Mouse (Mus musculus) intestine, postnatal 0 days (tissue): ENCODE data around the gene Smarcc1. TPM values are rescaled to one million over a fixed set of nuclear protein-coding genes. Genes with fewer than 3 reads are reported as not detected.

ENCODE experiments used
- ATAC-seq: fragments of 200-750 bp; cut with Nextera tagmentation; 2 replicates; pipeline ENCODE4 v1.8.0; 2017; ENCODE audit warnings: mild to moderate bottlenecking, moderate TSS enrichment, moderate library complexity
- H3K27ac ChIP-seq: fragments of 300-500 bp; sonication (generic); 2 replicates; pipeline ENCODE4 v1.5.1; 2014; ENCODE audit warnings: mild to moderate bottlenecking, low read depth, low read length, moderate library complexity
- H3K27me3 ChIP-seq: fragments of 300-500 bp; sonication (generic); replicated peaks from 2 replicates; pipeline ENCODE4 v1.6.1; 2014; ENCODE audit warnings: low read length, mixed read lengths; ENCODE audit not compliant: control insufficient read depth, insufficient read depth
- H3K36me3 ChIP-seq: fragments of 300-500 bp; sonication (generic); 2 replicates; pipeline ENCODE4 v1.6.1; 2014; ENCODE audit warnings: mild to moderate bottlenecking, moderate library complexity; ENCODE audit not compliant: control insufficient read depth, insufficient read depth
- H3K4me1 ChIP-seq: fragments of 300-500 bp; sonication (generic); replicated peaks from 2 replicates; pipeline ENCODE4 v1.6.1; 2014; ENCODE audit warnings: antibody characterized with exemption, low read length, mixed read lengths; ENCODE audit not compliant: control insufficient read depth, insufficient read depth
- H3K4me2 ChIP-seq: fragments of 300-500 bp; sonication (generic); replicated peaks from 2 replicates; pipeline ENCODE4 v1.6.1; 2014; ENCODE audit warnings: low read depth, mild to moderate bottlenecking, moderate library complexity
- H3K4me3 ChIP-seq: fragments of 300-500 bp; sonication (generic); 2 replicates; pipeline ENCODE4 v1.5.1; 2014; ENCODE audit warnings: low read depth, low read length
- H3K9ac ChIP-seq: fragments of 300-500 bp; sonication (generic); 2 replicates; pipeline ENCODE4 v1.6.1; 2014; ENCODE audit warnings: mild to moderate bottlenecking, low read depth, low read length
- H3K9me3 ChIP-seq: fragments of 300-500 bp; sonication (generic); 2 replicates; pipeline ENCODE4 v1.6.1; 2016; ENCODE audit warnings: mixed run types; ENCODE audit not compliant: control insufficient read depth
- CTCF ChIP-seq: sonication (generic); IDR thresholded peaks from 2 replicates; pipeline ENCODE4 v1.5.1; 2016; ENCODE audit warnings: low read depth, mild to moderate bottlenecking, control low read depth, antibody characterized with exemption, moderate library complexity
- WGBS: fragments of 180-500 bp; shearing (Covaris S2); extraction: QIAGEN DNeasy Blood & Tissue Kit; methylation state at CpG from one replicate; pipeline ENCODE4 v1.1.7; 2014; 5-methylcytosine and 5-hydroxymethylcytosine counted together
- polyA plus RNA-seq: library from polyadenylated mRNA; unstranded; fragments of >200 nt; fragmentation: Nextera tagmentation; extraction: Ambion mirVana; gene quantifications from 2 replicates; pipeline ENCODE4 v1.2.1, GENCODE M21; 2015

The Smarcc1 gene
- polyA plus RNA-seq, 1 experiment from 2014 or later, result 21.6 TPM

GRCm38 (mm10) chr9:110100627-110101600 lies 16.6 kb upstream of the Smarcc1 start:
- peak; percentile 92 for ATAC-seq
- no peaks in the 10 kb centered on the region for H3K9me3 ChIP-seq
- no peaks in the 10 kb centered on the region for H3K27me3 ChIP-seq
- peak overlapping the region; percentile 87 for H3K9ac ChIP-seq
- peaks cover 33% of the 10 kb centered on the region for H3K36me3 ChIP-seq
- 2% methylated on average over 41 of the region's 41 CpGs for WGBS
- H3K27ac ChIP-seq, result no peak overlapping the region; the same call in 1 of the 2 replicates
- H3K4me2 ChIP-seq, result peak overlapping the region; percentile 72
- peak overlapping the region; percentile 91 for H3K4me3 ChIP-seq
- peaks cover 4% of the 10 kb centered on the region for H3K4me1 ChIP-seq
- peak; percentile 98 for TF ChIP-seq CTCF

- H3K9ac ChIP-seq, result peak overlapping the region; percentile 86
- H3K27ac ChIP-seq, result peak overlapping the region; percentile 95
- peak overlapping the region; percentile 95 for H3K4me3 ChIP-seq
- peak overlapping the region; percentile 89 for H3K4me2 ChIP-seq
- peaks cover 15% of the 10 kb centered on the region for H3K36me3 ChIP-seq
- no peaks in the 10 kb centered on the region for H3K27me3 ChIP-seq
- 8% methylated on average over 10 of the region's 10 CpGs for WGBS
- no peaks in the 10 kb centered on the region for H3K9me3 ChIP-seq
- TF ChIP-seq CTCF, result no peak
- no peak for ATAC-seq
- 0 out of 2 replicates have a peak, but pooled peaks cover 3% of the 10 kb centered on the region for H3K4me1 ChIP-seq
Observed at GRCm38 (mm10) chr9:110116353-110116976, 1.0 kb upstream of the Smarcc1 start.

GRCm38 (mm10) chr9:110117779-110118139 lies 251 bp downstream of the Smarcc1 start, which contains the start of gene Dhx30:
Gene Dhx30, minus strand, starts transcription at chr9:110117830.
- Histone ChIP-seq H3K27ac (peak within 1 kb of the TSS; percentile 95), H3K36me3 (peaks cover 4% of the 10 kb centered on the region), H3K9me3 (no peaks in the 10 kb centered on the region), H3K9ac (peak within 1 kb of the TSS; percentile 86), H3K27me3 (no peaks in the 10 kb centered on the region), H3K4me1 (0 out of 2 replicates have a peak, but pooled peaks cover 3% of the 10 kb centered on the region), H3K4me3 (peak within 1 kb of the TSS; percentile 95), H3K4me2 (peak within 1 kb of the TSS; percentile 89)
- WGBS, result under 1% methylated on average over 17 of the region's 17 CpGs
- ATAC-seq, result no peak
- TF ChIP-seq CTCF, result no peak

DNA sequence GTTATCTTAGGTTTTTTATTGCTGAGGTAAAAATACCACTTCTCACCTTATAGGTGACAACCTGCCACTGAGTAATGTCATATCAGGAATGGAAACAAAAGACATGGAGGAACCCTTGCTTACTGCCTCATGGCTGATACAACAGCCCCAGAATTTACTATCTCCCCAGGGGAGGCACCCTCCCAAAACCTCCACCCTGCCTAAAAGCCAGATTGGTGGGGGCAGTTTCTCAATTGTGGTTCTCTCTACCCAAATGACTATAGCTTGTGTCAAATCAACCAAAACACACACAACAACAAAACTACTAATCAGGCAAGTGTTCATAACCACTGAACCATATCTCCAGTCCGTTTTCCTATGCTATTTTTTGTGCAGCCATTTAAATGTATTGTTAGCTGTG lies 741 bp downstream of the Smarcc1 start:
- H3K27ac ChIP-seq, result 0 out of 2 replicates have a peak overlapping the region, but pooled peaks have one; percentile 9
- WGBS, result 87% methylated on average over 1 of the region's 1 CpGs
- peak overlapping the region; percentile 95 for H3K4me3 ChIP-seq

DNA sequence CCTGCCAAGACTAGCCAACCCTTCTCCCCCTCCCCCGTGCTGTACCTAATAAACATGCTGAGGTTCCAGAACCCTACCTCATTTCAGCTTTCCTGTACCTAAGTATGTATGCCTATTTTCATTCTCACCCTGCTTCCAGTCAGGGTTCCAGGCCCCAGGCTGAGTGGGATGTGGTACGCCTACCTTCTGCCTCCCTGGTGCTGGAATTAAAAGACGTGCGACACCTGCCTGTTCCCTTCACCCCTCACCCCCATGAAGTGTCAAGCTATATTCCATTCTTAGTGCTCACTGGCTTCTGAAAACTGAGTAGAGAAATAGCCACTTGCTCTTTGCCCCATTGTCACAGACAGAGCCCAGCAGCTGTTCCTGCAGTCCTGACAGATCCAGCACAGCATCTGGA lies 3.9 kb downstream of the Smarcc1 start:
- no peak overlapping the region for H3K4me2 ChIP-seq
- H3K9ac ChIP-seq, result no peak overlapping the region
- TF ChIP-seq CTCF, result no peak
- 0 out of 2 replicates have a peak, but pooled peaks cover 3% of the 10 kb centered on the region for H3K4me1 ChIP-seq
- WGBS, result 78% methylated on average over 4 of the region's 4 CpGs
- no peak for ATAC-seq
- no peaks in the 10 kb centered on the region for H3K9me3 ChIP-seq
- H3K36me3 ChIP-seq, result no peaks in the 10 kb centered on the region
- H3K4me3 ChIP-seq, result no peak overlapping the region
- no peak overlapping the region for H3K27ac ChIP-seq
- no peaks in the 10 kb centered on the region for H3K27me3 ChIP-seq

More for the DNA sequence above, 741 bp downstream of the Smarcc1 start:
- no peak for ATAC-seq
- TF ChIP-seq CTCF, result no peak
- 0 out of 2 replicates have a peak, but pooled peaks cover 3% of the 10 kb centered on the region for H3K4me1 ChIP-seq
- peak overlapping the region; percentile 89 for H3K4me2 ChIP-seq
- H3K9ac ChIP-seq, result peak overlapping the region; percentile 86
- H3K27me3 ChIP-seq, result no peaks in the 10 kb centered on the region
- H3K9me3 ChIP-seq, result no peaks in the 10 kb centered on the region
- H3K36me3 ChIP-seq, result no peaks in the 10 kb centered on the region; the same call in 1 of the 2 replicates

GRCm38 (mm10) chr9:110123322-110123721 lies 5.8 kb downstream of the Smarcc1 start:
- ATAC-seq, result no peak
- H3K27me3 ChIP-seq, result no peaks in the 10 kb centered on the region
- no peak for TF ChIP-seq CTCF
- H3K36me3 ChIP-seq, result no peaks in the 10 kb centered on the region
- no peak overlapping the region for H3K4me2 ChIP-seq
- 79% methylated on average over 2 of the region's 2 CpGs for WGBS
- no peaks in the 10 kb centered on the region for H3K9me3 ChIP-seq
- no peaks in the 10 kb centered on the region for H3K4me1 ChIP-seq
- no peak overlapping the region for H3K9ac ChIP-seq
- H3K4me3 ChIP-seq, result no peak overlapping the region
- no peak overlapping the region for H3K27ac ChIP-seq
